ENCODE assay signal across 9 mouse cellular contexts in genomic region chr17:43903807-43904771, GRCm38 (mm10).
A peak's percentile ranks its signal among the peaks of the same experiment; 100 is the strongest.
DNase-seq lines count a peak whose midpoint lies in the region; ATAC-seq lines count a peak whose summit lies in the region.
"Had no signal": no experiment of that assay in that cellular context is flagged by ENCODE, and none has a peak within 500 bp of the region (broad histone marks: within the 10 kb centered on the region; RNA-seq: fewer than 3 reads in every experiment).

No protein-coding gene starts in this region.

- H3K4me2 ChIP-seq in lung, embryonic 16.5 days (ENCODE audit: low read depth, low read length), result no peak overlapping the region

- H3K27ac ChIP-seq in lung, embryonic 16.5 days (ENCODE audit: low read length), result 0 out of 2 replicates have a peak overlapping the region, but pooled peaks have one; percentile 3

- intact Hi-C loops in gastrocnemius, postnatal 14 days (cut with DNase I; ENCODE audit: low total_unique reads), result no loop called here

- no peaks in the 10 kb centered on the region for H3K36me3 ChIP-seq in lung, embryonic 16.5 days (ENCODE audit: control insufficient read depth, insufficient read depth, low read length)

- no peak overlapping the region for H3K4me3 ChIP-seq in lung, embryonic 16.5 days (ENCODE audit: low read length)

- peaks cover 7% of the 10 kb centered on the region for H3K4me1 ChIP-seq in lung, embryonic 16.5 days (replicated peaks; ENCODE audit: control insufficient read depth, insufficient read depth, low read length)

- H3K9me3 ChIP-seq in lung, embryonic 16.5 days (ENCODE audit: control insufficient read depth, low read length), result no peaks in the 10 kb centered on the region

- H3K9ac ChIP-seq in lung, embryonic 16.5 days (ENCODE audit: low read length), result no peak overlapping the region

- peak; percentile 26 for DNase-seq in gastrocnemius, adult 18-20 months (ENCODE audit: low spot score)
- no peak for DNase-seq in gastrocnemius, postnatal 4 days (ENCODE audit: low spot score in 2 of 2)
- DNase-seq in lung, postnatal 25 days (ENCODE audit: low spot score), result no peak
- peak; percentile 5 for DNase-seq in gastrocnemius, postnatal 14 days
- DNase-seq in lung, postnatal 14 days, result peak; percentile 24
- no peak for DNase-seq in natural killer cell, adult 2 months (ENCODE audit: low spot score in 2 of 2)
- DNase-seq in embryo, embryonic 11 days, result no peak
- DNase-seq: kidney, adult 8-10 months had no signal

- WGBS in lung, embryonic 16.5 days, result 50% methylated on average over 9 of the region's 9 CpGs

- H3K27me3 ChIP-seq in lung, embryonic 16.5 days (ENCODE audit: control insufficient read depth, insufficient read depth, low read depth, low read length), result no peaks in the 10 kb centered on the region

- peak; percentile 78 for ATAC-seq in lung, embryonic 16.5 days (ENCODE audit: low read depth)

Comparison
In these comparisons a context has a peak if more than half of its experiments do, and no peak if none do; other contexts are left out.
1. DNase-seq: peak in gastrocnemius, adult 18-20 months (single experiment), gastrocnemius, postnatal 14 days (single experiment) and lung, postnatal 14 days (single experiment); none in gastrocnemius, postnatal 4 days (0 of 2), lung, postnatal 25 days (single experiment), natural killer cell, adult 2 months (0 of 2) and embryo, embryonic 11 days (single experiment).